Mouse (Mus musculus) G1E (cell line): ENCODE measurements at regions not wholly inside any gene's neighbourhood (a gene's known extent, or its start where the extent isn't known, plus 50 kb on each side); places are given as distances from the start of the nearest gene placed in this dataset.

Source experiments
- ATAC-seq: 2 replicates; pipeline ENCODE4 v1.8.0; 2016; ENCODE audit warnings: mild to moderate bottlenecking; ENCODE audit not compliant: insufficient number of reproducible peaks, poor library complexity, low FRiP score, severe bottlenecking; ENCODE audit errors: extremely low read depth
- DNase-seq: peaks from one replicate; pipeline ENCODE4 v3.0.0; 2012; ENCODE audit warnings: low spot score
- H3K27me3 ChIP-seq: 2 replicates; pipeline ENCODE4 v1.6.1; 2012; ENCODE audit warnings: mild to moderate bottlenecking, low read length, inconsistent platforms; ENCODE audit not compliant: insufficient read depth
- H3K36me3 ChIP-seq: replicated peaks from 2 replicates; pipeline ENCODE3; 2012; ENCODE audit warnings: mild to moderate bottlenecking, inconsistent platforms
- H3K4me1 ChIP-seq: 2 replicates; pipeline ENCODE4 v1.6.1; 2012; ENCODE audit warnings: low read depth, low read length, inconsistent platforms, mixed read lengths; ENCODE audit not compliant: insufficient read depth
- H3K4me3 ChIP-seq: 2 replicates; pipeline ENCODE4 v1.5.1; 2012; ENCODE audit warnings: low read depth, mild to moderate bottlenecking, inconsistent platforms, low read length, moderate library complexity, mixed read lengths
- H3K9me3 ChIP-seq: replicated peaks from 2 replicates; pipeline ENCODE4 v1.6.1; 2012; ENCODE audit warnings: inconsistent platforms
- CTCF ChIP-seq: IDR thresholded peaks from 2 replicates; pipeline ENCODE4 v1.5.1; 2012; ENCODE audit warnings: low read depth, low read length, inconsistent platforms, mixed read lengths
- GATA1 ChIP-seq: IDR thresholded peaks from 2 replicates; pipeline ENCODE4 v1.6.1; 2012; ENCODE audit warnings: borderline replicate concordance, low read length, inconsistent platforms, mixed read lengths
- GATA2 ChIP-seq: IDR thresholded peaks from 2 replicates; pipeline ENCODE4 v1.6.1; 2012; ENCODE audit warnings: low read depth, low read length, inconsistent platforms, borderline replicate concordance
- POLR2AphosphoS5 ChIP-seq: IDR thresholded peaks from 2 replicates; pipeline ENCODE4 v1.6.1; 2012; ENCODE audit warnings: low read depth, low read length, inconsistent platforms; ENCODE audit not compliant: insufficient replicate concordance
- TAL1 ChIP-seq: conservative IDR thresholded peaks from 2 replicates; pipeline ENCODE4 v1.6.1; 2012; ENCODE audit warnings: low read depth, low read length, inconsistent platforms, mixed read lengths

DNA sequence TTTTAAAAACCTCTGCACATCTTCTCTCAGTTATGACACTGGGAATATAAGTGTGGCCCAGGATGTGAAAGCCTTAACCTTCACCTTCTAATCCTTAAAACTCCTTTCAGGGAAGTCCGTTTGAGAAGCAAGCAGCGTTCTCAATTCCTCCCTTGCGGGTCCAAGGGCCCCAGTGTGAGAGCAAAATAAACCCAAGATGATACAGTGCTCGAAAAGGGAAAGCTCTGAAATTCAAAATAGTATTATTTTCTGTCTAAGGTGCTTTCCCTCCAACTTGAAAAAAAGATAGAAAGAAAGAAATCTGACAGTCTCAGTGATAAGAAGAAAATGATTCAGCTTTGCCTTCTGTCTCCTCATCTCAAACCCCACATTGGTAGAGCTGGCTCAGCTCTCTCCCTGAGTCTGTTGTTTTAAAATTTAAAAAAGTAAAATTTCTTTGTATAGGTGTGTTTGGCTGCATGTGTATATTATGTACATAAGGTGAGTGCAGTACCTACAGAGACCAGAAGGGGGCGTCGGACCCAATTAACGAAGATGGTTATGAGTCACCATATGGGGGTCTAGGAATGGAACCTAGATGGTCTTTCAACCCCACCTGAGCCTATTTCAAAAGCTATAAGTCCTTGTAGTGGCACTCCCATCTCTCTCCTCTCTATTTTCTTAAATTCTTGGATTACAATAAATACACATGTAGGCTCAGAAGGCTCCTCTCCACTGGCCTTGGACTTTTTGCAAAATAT lies 222.3 kb upstream of the Spdye4c start:
- TF ChIP-seq TAL1 (no peak), CTCF (peak; percentile 20; the same call in 1 of the 2 replicates)
- ATAC-seq (no peak), DNase-seq (no peak)
- H3K4me1 ChIP-seq = no peaks in the 10 kb centered on the region
- no peak overlapping the region for H3K4me3 ChIP-seq
- H3K27me3 ChIP-seq = peaks cover 2% of the 10 kb centered on the region; the same call in 1 of the 2 replicates
- no peaks in the 10 kb centered on the region for H3K36me3 ChIP-seq
- no peaks in the 10 kb centered on the region for H3K9me3 ChIP-seq

DNA sequence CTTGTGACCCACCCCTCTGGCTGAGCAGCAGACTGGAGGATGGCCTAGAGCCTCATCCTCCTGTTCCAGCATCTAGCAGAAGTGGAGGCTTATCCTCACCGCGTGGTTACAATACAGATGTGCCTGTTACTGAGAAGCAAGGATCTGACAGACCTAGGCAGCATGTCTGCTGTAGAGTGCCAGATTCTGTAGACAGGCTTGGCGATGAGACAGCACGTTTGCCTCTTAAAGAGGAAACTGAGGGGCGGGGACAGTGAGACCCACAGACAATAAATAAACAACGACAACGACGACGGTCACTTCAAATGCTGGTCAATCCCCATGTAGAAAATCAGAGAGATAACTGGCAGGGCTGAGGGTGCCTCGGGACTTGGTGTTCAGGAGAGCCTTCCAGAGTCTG lies 220.2 kb upstream of the Spdye4c start:
- ATAC-seq = no peak
- Histone ChIP-seq H3K27me3 (peaks cover 2% of the 10 kb centered on the region; the same call in 1 of the 2 replicates), H3K9me3 (no peaks in the 10 kb centered on the region), H3K4me3 (no peak overlapping the region), H3K4me1 (no peaks in the 10 kb centered on the region), H3K36me3 (no peaks in the 10 kb centered on the region)
- no peak for DNase-seq
- TF ChIP-seq GATA1 (no peak), CTCF (no peak), GATA2 (no peak), POLR2AphosphoS5 (no peak), TAL1 (no peak)

DNA sequence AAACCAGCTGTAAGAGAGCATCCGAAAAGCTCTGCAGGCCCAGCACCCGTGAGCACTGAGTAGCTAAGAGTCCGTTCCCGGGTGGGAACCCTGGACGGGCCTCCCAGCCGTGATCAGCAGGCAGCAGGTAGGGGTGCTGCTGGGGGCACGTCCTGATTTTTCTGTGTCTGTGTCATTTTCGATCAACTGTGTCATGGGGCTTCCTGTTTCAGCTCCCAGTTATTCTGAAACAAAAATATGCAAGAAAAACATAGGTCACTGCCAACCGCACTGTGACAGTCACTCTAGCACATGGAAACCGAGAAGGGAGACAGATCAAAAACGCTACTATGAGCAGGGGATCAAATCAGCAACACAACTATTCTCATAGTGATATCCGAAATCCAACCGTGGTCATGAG lies 218.8 kb upstream of the Spdye4c start:
- H3K4me1 ChIP-seq = no peaks in the 10 kb centered on the region
- TF ChIP-seq GATA1 = no peak
- TF ChIP-seq POLR2AphosphoS5 = no peak
- no peak for TF ChIP-seq CTCF
- no peak for TF ChIP-seq GATA2
- no peak for TF ChIP-seq TAL1

DNA sequence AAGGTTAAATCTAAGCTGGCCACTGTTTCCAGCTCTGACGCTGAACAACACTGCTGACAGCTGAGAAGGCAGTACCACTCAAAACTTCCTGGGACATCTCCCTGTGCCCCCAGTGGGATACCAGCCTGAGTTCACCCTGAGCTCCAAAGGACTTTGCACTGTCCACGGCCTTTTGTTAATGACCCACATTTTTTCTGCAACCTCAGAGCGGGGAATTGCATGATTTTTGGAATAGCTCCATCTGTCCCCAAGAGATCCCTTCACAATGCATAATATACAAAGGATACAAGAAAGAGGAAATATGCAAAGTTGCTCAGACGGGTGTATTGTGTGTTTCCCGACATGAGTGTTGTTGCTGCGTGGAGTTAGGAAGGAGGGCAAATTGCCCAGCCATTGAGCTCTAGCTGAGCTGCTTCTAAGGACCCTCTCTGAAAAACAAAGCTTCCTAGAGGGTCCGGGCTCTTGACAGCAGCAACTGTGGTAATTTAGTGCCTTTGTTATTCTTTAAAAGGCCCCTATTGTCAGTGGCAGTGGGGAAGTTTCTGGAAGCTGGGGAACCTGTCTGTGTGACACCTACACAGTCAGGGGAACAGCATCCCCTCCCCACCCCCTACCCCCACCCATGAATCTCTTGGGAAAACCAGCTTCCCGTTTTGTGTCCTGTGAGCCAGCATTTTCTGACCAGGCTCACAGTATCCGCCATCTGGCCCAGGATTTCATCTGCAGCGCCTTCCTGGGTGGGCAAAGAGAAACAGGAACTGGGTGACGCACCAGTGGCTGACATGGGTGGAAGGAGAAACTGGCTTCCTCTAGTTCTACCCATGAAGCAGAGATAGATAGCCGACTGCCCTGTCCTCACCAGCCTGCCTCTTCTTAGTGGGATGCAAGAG lies 217.4 kb upstream of the Spdye4c start:
- Histone ChIP-seq H3K4me1 (no peaks in the 10 kb centered on the region), H3K9me3 (no peaks in the 10 kb centered on the region), H3K36me3 (no peaks in the 10 kb centered on the region), H3K4me3 (no peak overlapping the region), H3K27me3 (peaks cover 10% of the 10 kb centered on the region)
- DNase-seq = no peak
- TF ChIP-seq POLR2AphosphoS5 = no peak
- no peak for TF ChIP-seq GATA2
- TF ChIP-seq GATA1 = no peak
- no peak for TF ChIP-seq TAL1
- TF ChIP-seq CTCF = no peak
- no peak for ATAC-seq

More for the DNA sequence above, 218.8 kb upstream of the Spdye4c start:
- Histone ChIP-seq H3K36me3 (no peaks in the 10 kb centered on the region), H3K27me3 (peaks cover 7% of the 10 kb centered on the region), H3K9me3 (no peaks in the 10 kb centered on the region), H3K4me3 (no peak overlapping the region)
- DNase-seq (no peak), ATAC-seq (no peak)

DNA sequence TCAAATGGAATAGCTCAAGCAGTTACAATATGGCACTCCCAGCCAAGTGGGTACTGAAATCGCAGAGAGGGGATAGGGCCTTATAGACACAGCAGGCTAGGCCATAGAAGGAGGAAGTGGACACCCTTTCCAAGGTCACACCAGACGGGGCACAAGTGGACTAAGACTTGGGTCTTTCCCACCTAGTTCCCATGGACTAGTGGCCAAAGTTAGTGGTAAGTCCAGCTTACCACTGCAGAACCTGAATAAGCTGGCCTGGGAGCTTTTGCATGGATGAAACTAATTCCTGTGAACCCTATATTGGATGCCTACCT lies 216.8 kb upstream of the Spdye4c start:
- no peak for DNase-seq
- TF ChIP-seq GATA1 (no peak), TAL1 (no peak), CTCF (no peak), POLR2AphosphoS5 (no peak), GATA2 (no peak)
- H3K36me3 ChIP-seq = no peaks in the 10 kb centered on the region
- ATAC-seq = no peak
- H3K4me1 ChIP-seq = no peaks in the 10 kb centered on the region
- H3K9me3 ChIP-seq = no peaks in the 10 kb centered on the region
- H3K27me3 ChIP-seq = peaks cover 10% of the 10 kb centered on the region
- H3K4me3 ChIP-seq = no peak overlapping the region

DNA sequence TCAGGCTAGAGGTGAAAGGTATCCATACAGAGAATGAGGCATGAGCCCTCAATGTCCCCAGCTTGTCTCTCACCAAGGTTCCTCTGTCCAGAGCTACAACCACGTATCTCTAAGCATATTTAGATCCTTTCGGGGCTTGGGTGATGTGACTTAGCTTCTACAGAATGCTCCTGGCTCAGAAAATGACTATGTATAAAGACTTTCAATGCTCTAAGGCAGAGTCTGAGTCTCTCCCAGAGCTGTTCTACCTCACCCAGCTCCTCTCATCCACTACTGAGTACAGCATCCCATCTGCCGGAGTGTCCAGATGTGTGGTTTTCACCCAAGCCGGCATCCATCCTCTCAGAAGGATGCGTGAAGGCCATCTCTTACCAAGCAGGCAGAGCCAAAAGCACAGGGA lies 216.1 kb upstream of the Spdye4c start:
- no peaks in the 10 kb centered on the region for H3K9me3 ChIP-seq
- H3K4me3 ChIP-seq = no peak overlapping the region
- ATAC-seq (no peak), DNase-seq (no peak)
- H3K4me1 ChIP-seq = no peaks in the 10 kb centered on the region
- no peak for TF ChIP-seq GATA1
- no peak for TF ChIP-seq GATA2
- no peak for TF ChIP-seq TAL1
- H3K36me3 ChIP-seq = no peaks in the 10 kb centered on the region
- H3K27me3 ChIP-seq = peaks cover 10% of the 10 kb centered on the region
